Mouse (Mus musculus) kidney, adult 2 months (tissue): ENCODE measurements around the gene Klhl42.

Experiments used
- CTCF ChIP-seq: fragments of 200-500 bp; conservative IDR thresholded peaks from 2 replicates; pipeline ENCODE4 v1.5.1; 2011; ENCODE audit warnings: low read depth, mild to moderate bottlenecking, control low read depth, low read length, moderate library complexity, mixed read lengths; ENCODE audit not compliant: insufficient read depth, insufficient read length
- POLR2A ChIP-seq: fragments of 200-500 bp; IDR thresholded peaks from one replicate; pipeline ENCODE4 v1.6.1; 2011; ENCODE audit warnings: low read depth, low read length, control low read depth

GRCm38 (mm10) chr6:147102293-147102692, 11.1 kb downstream of the Klhl42 start:
- TF ChIP-seq POLR2A (no peak), CTCF (peak; percentile 54)
